Mouse (Mus musculus): ENCODE measurements around the gene Efhd1. TPM values are rescaled to one million over a fixed set of nuclear protein-coding genes. Genes with fewer than 3 reads are reported as not detected.

Efhd1 gene
- 4.1 TPM for polyA plus RNA-seq (2014; fragmentation: Illumina TruSeq; extraction: RNeasy Lipid Tissue Mini Kit (QIAGEN cat#74804); ENCODE audit: low read depth, low replicate concordance)

DNA sequence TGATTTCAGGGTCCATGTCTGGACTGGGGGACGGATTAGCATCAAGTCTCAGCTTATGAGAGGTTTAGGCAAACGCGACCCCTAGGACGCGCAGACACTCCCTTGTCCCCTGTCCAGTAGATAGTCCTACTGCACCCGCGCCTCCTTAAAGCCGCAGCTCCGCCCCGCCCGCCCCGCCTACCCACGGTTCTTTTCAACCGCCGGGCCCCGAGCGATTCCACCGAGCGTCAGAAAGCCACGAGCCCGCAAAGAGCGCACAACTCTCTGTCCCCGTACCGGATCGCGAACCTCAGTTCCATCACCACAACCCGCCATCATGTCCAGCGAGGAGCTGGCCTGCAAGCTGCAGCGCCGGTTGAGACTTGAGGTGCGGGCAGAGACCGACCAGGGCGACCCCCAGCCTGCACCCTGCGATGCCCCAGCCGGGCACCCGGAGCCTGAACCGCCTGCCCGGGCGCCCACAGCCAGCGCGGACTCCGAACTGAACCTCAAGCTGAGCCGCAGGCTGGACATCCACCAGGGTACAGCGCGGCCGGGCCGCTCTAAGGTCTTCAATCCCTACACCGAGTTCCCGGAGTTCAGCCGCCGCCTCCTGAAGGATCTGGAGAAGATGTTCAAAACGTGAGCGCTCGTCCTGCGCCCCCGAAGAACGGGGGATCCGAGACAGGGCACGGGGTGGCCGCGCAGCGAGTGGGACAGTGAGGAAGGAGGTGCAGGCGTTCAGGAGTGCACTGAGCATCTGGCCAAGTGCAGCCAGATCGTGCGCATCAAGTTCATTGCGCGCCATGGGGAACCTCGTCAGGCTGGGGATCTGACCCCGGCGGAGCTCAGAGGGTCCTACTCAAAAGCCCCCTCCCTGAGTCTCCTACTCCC lies at the start of gene Efhd1:
Gene Efhd1, plus strand, starts transcription at position 230 of the 873 bp plus-strand sequence.

DNA sequence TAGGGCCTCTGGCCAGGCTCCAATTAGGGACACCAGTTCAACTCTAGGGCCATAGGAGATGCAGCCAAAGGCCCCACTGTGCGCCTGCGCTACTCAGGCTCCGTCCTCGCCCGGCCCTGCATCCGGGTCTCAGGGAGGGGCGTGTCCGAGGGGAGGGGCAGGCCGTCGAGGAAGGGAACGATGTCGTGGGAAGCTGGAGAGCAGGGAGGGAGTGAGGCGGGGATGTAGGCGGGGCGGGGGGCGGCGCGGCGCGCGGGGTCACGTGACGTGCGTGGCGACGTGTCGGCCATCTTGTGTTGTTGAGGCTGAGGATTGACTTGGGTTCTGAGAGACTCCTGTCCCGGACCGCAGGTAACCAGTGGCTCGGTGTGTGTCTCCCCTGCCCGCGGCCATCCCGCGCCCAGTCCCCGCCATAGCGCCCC lies 62.6 kb downstream of the Efhd1 start, which contains the start of gene Gigyf2:
Gene Gigyf2, plus strand, starts transcription at position 257 of the 422 bp plus-strand sequence.

Other genes starting within 250 kb of the Efhd1 start
- gene Alppl2, start 174.4 kb upstream of the Efhd1 start, polyA plus RNA-seq (2014; fragmentation: Illumina TruSeq; extraction: RNeasy Lipid Tissue Mini Kit (QIAGEN cat#74804); ENCODE audit: low read depth, low replicate concordance): not detected
- gene Alpi, start 162.8 kb upstream of the Efhd1 start, polyA plus RNA-seq (2014; fragmentation: Illumina TruSeq; extraction: RNeasy Lipid Tissue Mini Kit (QIAGEN cat#74804); ENCODE audit: low read depth, low replicate concordance): 0.31 TPM
- not detected for gene Akp3, start 139.4 kb upstream of the Efhd1 start, polyA plus RNA-seq (2014; fragmentation: Illumina TruSeq; extraction: RNeasy Lipid Tissue Mini Kit (QIAGEN cat#74804); ENCODE audit: low read depth, low replicate concordance)
- gene Ecel1, start 107.8 kb upstream of the Efhd1 start, polyA plus RNA-seq (2014; fragmentation: Illumina TruSeq; extraction: RNeasy Lipid Tissue Mini Kit (QIAGEN cat#74804); ENCODE audit: low read depth, low replicate concordance): 0.21 TPM
- gene Prss56, start 81.0 kb upstream of the Efhd1 start, polyA plus RNA-seq (2014; fragmentation: Illumina TruSeq; extraction: RNeasy Lipid Tissue Mini Kit (QIAGEN cat#74804); ENCODE audit: low read depth, low replicate concordance): not detected
- gene Chrnd, start 73.8 kb upstream of the Efhd1 start, polyA plus RNA-seq (2014; fragmentation: Illumina TruSeq; extraction: RNeasy Lipid Tissue Mini Kit (QIAGEN cat#74804); ENCODE audit: low read depth, low replicate concordance): not detected
- not detected for gene Chrng, start 59.7 kb upstream of the Efhd1 start, polyA plus RNA-seq (2014; fragmentation: Illumina TruSeq; extraction: RNeasy Lipid Tissue Mini Kit (QIAGEN cat#74804); ENCODE audit: low read depth, low replicate concordance)
- gene Eif4e2, start 50.4 kb upstream of the Efhd1 start, polyA plus RNA-seq (2014; fragmentation: Illumina TruSeq; extraction: RNeasy Lipid Tissue Mini Kit (QIAGEN cat#74804); ENCODE audit: low read depth, low replicate concordance): 43.8 TPM
- 28.0 TPM for gene Gigyf2, start 62.6 kb downstream of the Efhd1 start, polyA plus RNA-seq (2014; fragmentation: Illumina TruSeq; extraction: RNeasy Lipid Tissue Mini Kit (QIAGEN cat#74804); ENCODE audit: low read depth, low replicate concordance)
- not detected for gene Kcnj13, start 130.4 kb downstream of the Efhd1 start, polyA plus RNA-seq (2014; fragmentation: Illumina TruSeq; extraction: RNeasy Lipid Tissue Mini Kit (QIAGEN cat#74804); ENCODE audit: low read depth, low replicate concordance)
- gene Snorc, start 205.9 kb downstream of the Efhd1 start, polyA plus RNA-seq (2014; fragmentation: Illumina TruSeq; extraction: RNeasy Lipid Tissue Mini Kit (QIAGEN cat#74804); ENCODE audit: low read depth, low replicate concordance): not detected
- 0.29 TPM for gene Neu2, start 245.5 kb downstream of the Efhd1 start, polyA plus RNA-seq (2014; fragmentation: Illumina TruSeq; extraction: RNeasy Lipid Tissue Mini Kit (QIAGEN cat#74804); ENCODE audit: low read depth, low replicate concordance)

Data from heart, adult 10 weeks (tissue).